In the genomic region with DNA sequence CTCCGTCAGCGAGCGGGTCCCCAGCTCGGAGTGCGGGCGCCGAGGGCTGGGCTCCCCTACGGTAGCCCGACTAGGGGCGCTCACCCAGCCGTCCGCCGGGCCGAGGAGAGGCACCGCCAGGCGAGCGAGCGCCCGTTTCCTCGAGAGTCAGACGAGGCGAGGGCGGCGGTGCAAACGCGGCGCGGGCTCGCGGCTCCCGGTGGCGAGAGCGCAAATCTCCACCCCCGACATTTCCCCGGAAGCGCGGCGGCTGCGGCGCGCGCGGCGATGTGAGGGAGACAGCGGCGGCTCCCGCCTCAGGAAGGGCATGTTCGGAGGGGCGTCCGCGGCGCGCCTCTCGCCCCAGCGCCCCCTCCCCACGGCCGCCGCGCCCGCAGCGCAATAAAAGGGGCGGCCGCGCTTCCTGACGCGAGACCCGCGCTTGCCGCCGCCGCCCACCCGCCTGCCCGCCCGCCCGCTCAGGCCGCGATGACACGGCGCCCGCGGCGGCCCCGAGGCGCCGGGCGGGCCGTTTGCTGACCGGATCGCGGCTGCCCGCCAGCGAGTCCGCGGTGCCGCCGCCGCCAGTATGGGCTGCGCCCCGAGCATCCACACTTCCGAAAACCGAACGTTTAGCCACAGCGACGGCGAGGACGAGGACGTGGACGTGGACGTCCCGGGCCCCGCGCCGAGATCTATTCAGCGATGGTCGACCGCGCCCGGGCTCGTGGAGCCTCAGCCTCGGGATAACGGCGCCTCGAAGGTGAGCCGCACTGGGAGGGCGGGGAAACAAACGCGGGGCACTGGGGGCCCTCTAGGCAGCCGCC, we compare ENCODE assay signal across 7 mouse cellular contexts. TPM values are rescaled to one million over a fixed set of nuclear protein-coding genes. Genes with fewer than 3 reads are reported as not detected.
A peak's percentile ranks its signal among the peaks of the same experiment; 100 is the strongest.
DNase-seq lines count a peak whose midpoint lies in the region; ATAC-seq and TF ChIP-seq lines count a peak whose summit lies in the region.

Gene Pde8a (plus strand): TSS at position 250 of the 806 bp plus-strand sequence.

- peak within 1 kb of the TSS; percentile 38 for H3K9ac ChIP-seq in embryonic facial prominence, embryonic 12.5 days
- H3K9ac ChIP-seq in limb, embryonic 14.5 days (ENCODE audit: low read depth, low read length, severe bottlenecking), result peak within 1 kb of the TSS; percentile 54

- 1% methylated on average over 113 of the region's 128 CpGs for WGBS in embryonic facial prominence, embryonic 12.5 days
- under 1% methylated on average over 72 of the region's 128 CpGs for WGBS in limb, embryonic 14.5 days

- DNase-seq in thymus, adult 18-20 months, result peak; percentile 6 to 14
- no peak for DNase-seq in thymus, postnatal 25 days
- DNase-seq in heart, postnatal 10 days, result peak; percentile 42 to 52
- DNase-seq in limb, embryonic 14.5 days (ENCODE audit: low spot score), result no peak
- DNase-seq in naive thymus-derived CD4-positive, alpha-beta T cell, adult 2 months (ENCODE audit: low read depth), result peak; percentile 48
- no peak for DNase-seq in frontal cortex, postnatal 10 days (ENCODE audit: low spot score in 2 of 2)

- H3K4me3 ChIP-seq in embryonic facial prominence, embryonic 12.5 days, result peak within 1 kb of the TSS; percentile 45
- H3K4me3 ChIP-seq in limb, embryonic 14.5 days (replicated peaks; ENCODE audit: low read length), result peak within 1 kb of the TSS; percentile 52

- H3K9me3 ChIP-seq in embryonic facial prominence, embryonic 12.5 days, result no peaks in the 10 kb centered on the region
- no peaks in the 10 kb centered on the region for H3K9me3 ChIP-seq in limb, embryonic 14.5 days (ENCODE audit: control insufficient read depth, low read length)

- H3K4me1 ChIP-seq in embryonic facial prominence, embryonic 12.5 days, result peaks cover 9% of the 10 kb centered on the region
- no peaks in the 10 kb centered on the region for H3K4me1 ChIP-seq in limb, embryonic 14.5 days (ENCODE audit: control insufficient read depth, insufficient read depth, low read length)

- H3K27me3 ChIP-seq in embryonic facial prominence, embryonic 12.5 days, result peaks cover 64% of the 10 kb centered on the region
- peaks cover 42% of the 10 kb centered on the region for H3K27me3 ChIP-seq in limb, embryonic 14.5 days (ENCODE audit: control insufficient read depth, insufficient read depth, low read length)

- H3K27ac ChIP-seq in embryonic facial prominence, embryonic 12.5 days, result peak within 1 kb of the TSS; percentile 48
- peak within 1 kb of the TSS; percentile 34; the same call in 1 of the 2 replicates for H3K27ac ChIP-seq in limb, embryonic 14.5 days (replicated peaks; ENCODE audit: low read depth, low read length)

- no peaks in the 10 kb centered on the region for H3K36me3 ChIP-seq in embryonic facial prominence, embryonic 12.5 days
- H3K36me3 ChIP-seq in limb, embryonic 14.5 days (ENCODE audit: control insufficient read depth, insufficient read depth, low read length), result no peaks in the 10 kb centered on the region

- peak within 1 kb of the TSS; percentile 58 for H3K4me2 ChIP-seq in embryonic facial prominence, embryonic 12.5 days (replicated peaks)
- H3K4me2 ChIP-seq in limb, embryonic 14.5 days (replicated peaks; ENCODE audit: low read depth, low read length, severe bottlenecking), result peak within 1 kb of the TSS; percentile 54

- no peak; the same call in 1 of the 2 replicates for ATAC-seq in embryonic facial prominence, embryonic 12.5 days (ENCODE audit: insufficient number of reproducible peaks, insufficient read depth, low FRiP score, low TSS enrichment)
- no peak for ATAC-seq in limb, embryonic 14.5 days (ENCODE audit: low FRiP score, low read depth)

- no peak for TF ChIP-seq POLR2A in limb, embryonic 14.5 days (IDR thresholded peaks at IDR 0.05; ENCODE audit: borderline replicate concordance, extremely low read depth, insufficient read depth, insufficient read length)

- intact Hi-C loops in heart, postnatal 10 days (cut with DNase I), result no loop called here

RNA-seq across cellular contexts. Expression of gene Pde8a, which starts in this region (rescaled TPM):
- polyA plus RNA-seq in embryonic facial prominence, embryonic 12.5 days (2016; fragmentation: Nextera tagmentation; extraction: Ambion mirVana), result 5.3 and 5.7 TPM in 2 replicates
- total RNA-seq in heart, postnatal 10 days (2021), result 10 to 100 TPM; 17.0 to 19.3 TPM
- polyA plus RNA-seq in limb, embryonic 14.5 days (2012; rRNA removed), result 8.1 and 8.2 TPM in 2 replicates
- 5.5 and 6.6 TPM in 2 replicates for polyA plus RNA-seq in limb, embryonic 14.5 days (2014; fragmentation: Nextera tagmentation; extraction: Ambion mirVana)

Comparison
In these comparisons a context has a peak if more than half of its experiments do, and no peak if none do; other contexts are left out.
1. DNase-seq: peak in thymus, adult 18-20 months (2 of 2), heart, postnatal 10 days (2 of 2) and naive thymus-derived CD4-positive, alpha-beta T cell, adult 2 months (single experiment); none in thymus, postnatal 25 days (single experiment), limb, embryonic 14.5 days (single experiment) and frontal cortex, postnatal 10 days (0 of 2).